Mouse (Mus musculus): ENCODE measurements at regions not wholly inside any gene's neighbourhood (a gene's known extent, or its start where the extent isn't known, plus 50 kb on each side); places are given as distances from the start of the nearest gene placed in this dataset.

GRCm38 (mm10) chr13:44073122-44073521 is 288.5 kb downstream of the Cd83 start:
- no peak for DNase-seq (ENCODE audit: low spot score)

DNA sequence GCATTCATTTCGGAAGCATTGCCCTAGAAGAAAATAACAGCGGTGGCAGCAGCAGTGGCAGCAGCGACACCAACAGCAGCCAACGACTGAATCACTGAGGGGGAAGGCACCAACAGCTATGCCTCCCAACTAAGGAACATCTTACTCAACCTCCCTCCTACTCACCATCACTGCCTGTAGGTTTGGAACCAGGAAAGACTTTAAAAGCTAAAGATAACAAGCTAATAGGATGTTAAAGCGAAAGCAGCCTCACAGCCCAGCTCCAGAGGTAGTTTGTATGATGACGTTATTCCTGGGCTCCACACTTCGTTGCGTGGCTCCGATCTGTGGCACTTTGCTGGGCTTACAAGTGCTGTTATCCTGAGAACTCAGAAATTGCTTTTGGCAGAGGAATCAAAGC is 289.6 kb downstream of the Cd83 start:
- no peak for DNase-seq (ENCODE audit: low spot score)

DNA sequence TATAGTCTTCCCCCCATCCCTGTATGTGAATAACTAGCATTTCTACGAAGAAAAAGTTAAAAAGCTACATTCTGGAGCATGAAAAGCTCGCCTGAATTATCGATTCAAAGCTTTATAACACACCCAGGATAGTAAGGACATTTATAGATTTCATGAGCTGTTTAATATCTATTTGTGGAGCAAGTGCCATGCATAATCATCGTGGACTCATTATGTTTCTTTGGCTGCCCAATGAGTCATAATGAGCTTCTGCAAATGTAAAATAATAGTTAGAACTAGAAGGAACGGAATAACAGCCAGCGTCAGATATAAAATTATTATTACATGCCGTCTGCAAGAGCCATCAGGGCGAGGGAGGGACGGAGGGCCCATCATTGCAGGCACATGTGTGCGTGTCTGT is 292.4 kb downstream of the Cd83 start:
- DNase-seq (ENCODE audit: low spot score): no peak

- no peak for DNase-seq (ENCODE audit: low spot score)
Observed at GRCm38 (mm10) chr13:44085621-44086510, 301.3 kb downstream of the Cd83 start.

- DNase-seq (ENCODE audit: low spot score): no peak
Observed at GRCm38 (mm10) chr13:44086801-44087200, 302.2 kb downstream of the Cd83 start.

- peak; percentile 63 for DNase-seq (ENCODE audit: low spot score)
Observed at GRCm38 (mm10) chr13:44097141-44097540, 312.6 kb downstream of the Cd83 start.

- no peak for DNase-seq (ENCODE audit: low spot score)
Observed at GRCm38 (mm10) chr13:44099511-44099910, 314.9 kb downstream of the Cd83 start.

- DNase-seq (ENCODE audit: low spot score): no peak
Observed at GRCm38 (mm10) chr13:44100125-44101067, 315.8 kb downstream of the Cd83 start.

- no peak for DNase-seq (ENCODE audit: low spot score)
Observed at GRCm38 (mm10) chr13:44101161-44101560, 316.6 kb downstream of the Cd83 start.

GRCm38 (mm10) chr13:44101806-44102205 is 317.2 kb downstream of the Cd83 start:
- DNase-seq (ENCODE audit: low spot score): no peak

GRCm38 (mm10) chr13:44102257-44102656 is 317.7 kb downstream of the Cd83 start:
- DNase-seq (ENCODE audit: low spot score): no peak

DNA sequence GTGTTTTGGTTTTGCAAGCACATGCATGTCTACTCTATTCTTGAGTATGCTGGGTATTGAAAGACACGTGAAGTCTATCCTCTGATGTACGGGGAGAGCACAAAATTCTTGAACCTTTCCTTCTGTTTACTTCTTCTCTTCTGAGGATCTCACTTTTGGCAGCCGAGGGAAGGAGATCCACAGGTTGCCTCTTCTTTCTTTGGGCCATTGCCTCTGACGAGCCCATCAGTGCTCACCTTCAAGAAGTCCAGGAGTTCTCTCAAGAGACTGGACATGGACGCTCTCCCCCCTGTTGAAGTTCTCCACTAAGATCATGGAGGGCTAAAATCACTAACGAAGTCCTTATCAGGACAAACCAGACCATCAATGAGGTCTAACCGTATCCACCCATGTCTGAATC is 318.8 kb downstream of the Cd83 start:
- DNase-seq (ENCODE audit: low spot score): no peak

- no peak for DNase-seq (ENCODE audit: low spot score)
Observed at GRCm38 (mm10) chr13:44105161-44105560, 320.6 kb downstream of the Cd83 start.

GRCm38 (mm10) chr13:44108695-44109094 is 324.1 kb downstream of the Cd83 start:
- DNase-seq (ENCODE audit: low spot score): no peak

DNA sequence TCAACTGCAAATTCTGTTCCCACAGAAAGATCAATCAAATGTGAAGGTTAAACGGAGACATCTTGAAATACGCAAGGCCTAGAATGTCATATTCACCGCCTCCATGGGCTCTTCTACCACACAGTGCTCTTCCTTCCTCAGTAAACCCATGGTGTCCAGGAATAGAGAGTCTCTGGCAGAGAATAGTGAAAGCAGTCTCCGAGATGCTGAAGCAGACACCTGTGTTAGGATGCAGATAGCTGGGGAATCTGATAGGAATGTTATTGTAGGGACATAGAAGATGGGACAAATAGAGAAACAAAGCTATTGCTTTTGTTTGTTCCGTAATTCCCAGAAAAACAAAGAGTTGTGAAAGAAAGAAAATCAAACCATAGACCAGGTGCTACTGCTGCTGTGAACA is 328.5 kb downstream of the Cd83 start:
- no peak for DNase-seq (ENCODE audit: low spot score)

- DNase-seq (ENCODE audit: low spot score): no peak
Observed at GRCm38 (mm10) chr13:44114856-44115255, 330.3 kb downstream of the Cd83 start.

- DNase-seq (ENCODE audit: low spot score): no peak
Observed at GRCm38 (mm10) chr13:44117841-44118240, 333.3 kb downstream of the Cd83 start.

DNA sequence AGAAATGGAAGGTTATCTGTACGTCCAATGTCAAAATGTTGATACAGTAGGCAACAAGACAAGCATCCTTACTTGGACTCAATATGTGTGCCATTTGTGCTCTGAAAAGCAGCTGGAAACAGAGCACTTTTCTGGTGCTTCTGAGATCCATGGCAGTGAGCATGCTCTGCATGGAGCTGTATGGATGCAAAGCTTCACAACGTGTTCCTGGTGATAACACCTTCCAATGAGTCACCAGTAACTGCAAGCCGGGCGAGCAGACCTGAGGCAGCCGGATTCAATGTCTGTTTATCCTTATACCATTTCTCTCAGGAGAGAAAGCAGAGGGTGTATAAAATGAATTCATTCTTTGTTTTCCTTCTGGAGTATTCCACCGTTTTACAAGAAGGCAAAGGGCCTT is 334.3 kb downstream of the Cd83 start:
- DNase-seq (ENCODE audit: low spot score): no peak

DNA sequence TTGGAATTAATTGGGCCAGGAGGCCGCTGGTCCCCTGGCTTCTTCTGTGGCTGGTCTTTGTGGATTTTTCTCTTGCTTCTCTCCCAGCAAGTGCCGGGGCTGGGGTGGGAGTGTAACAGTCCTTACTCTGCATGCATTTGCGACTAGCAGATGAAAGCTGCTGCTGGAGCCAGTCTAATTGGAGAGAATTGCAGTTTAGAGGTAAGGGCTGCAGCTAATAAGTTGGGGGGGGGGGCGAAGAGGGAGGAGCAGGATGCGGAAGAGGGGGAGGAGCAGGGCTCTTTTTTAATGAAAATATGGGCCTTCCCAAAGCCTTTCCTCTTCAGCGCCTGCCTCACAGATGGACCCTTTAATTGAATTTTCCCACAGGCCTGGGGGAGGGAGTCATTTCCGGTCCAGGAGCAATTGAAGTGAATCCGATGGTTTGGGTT is 336.7 kb downstream of the Cd83 start:
- DNase-seq (ENCODE audit: low spot score): no peak

DNA sequence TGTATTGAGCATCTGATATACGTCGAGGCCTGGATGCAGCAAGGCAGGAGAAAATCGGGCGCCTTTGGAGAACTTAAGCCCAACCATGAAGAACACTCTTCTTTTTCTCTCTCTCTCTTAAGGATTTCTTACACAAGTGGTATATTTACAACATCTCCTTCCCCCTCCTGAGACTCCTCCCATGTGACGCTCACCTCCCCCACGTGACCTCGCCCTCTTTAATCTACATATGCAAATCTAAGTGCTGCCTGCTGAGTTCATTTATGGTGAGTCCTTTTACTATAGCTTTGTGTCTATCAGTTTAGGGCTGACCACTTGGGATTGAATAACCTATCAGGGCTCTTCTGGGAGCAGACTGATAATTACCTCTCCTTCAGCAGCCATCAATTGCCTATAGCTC is 337.4 kb downstream of the Cd83 start:
- no peak for DNase-seq (ENCODE audit: low spot score)

DNA sequence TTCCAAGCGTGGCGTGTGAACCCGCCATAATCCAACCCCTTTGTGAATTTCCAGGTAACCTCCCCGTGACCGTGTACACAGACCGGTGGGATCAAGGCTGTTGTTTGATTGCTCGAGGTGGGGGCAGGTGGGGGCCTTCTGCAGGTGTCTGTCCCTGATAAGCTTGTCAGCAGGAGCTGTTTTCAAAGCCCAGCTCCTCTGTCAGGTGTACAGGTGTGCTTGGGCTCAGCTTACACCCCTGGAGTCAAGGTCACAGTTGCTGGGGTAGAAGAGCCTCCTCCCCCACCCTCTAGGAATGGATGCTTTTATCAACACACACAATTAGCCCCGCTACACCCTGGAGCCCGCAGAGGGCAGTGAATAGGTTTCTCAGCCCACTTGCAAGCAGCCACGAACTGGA is 341.6 kb downstream of the Cd83 start:
- DNase-seq (ENCODE audit: low spot score): no peak
